Mouse (Mus musculus): Measurements from ENCODE around the gene Ubald1. TPM values are rescaled to one million over a fixed set of nuclear protein-coding genes. Genes with fewer than 3 reads are reported as not detected.

The Ubald1 gene
- polyA plus RNA-seq, 1 experiment from 2014 or later: 28.8 TPM

DNA sequence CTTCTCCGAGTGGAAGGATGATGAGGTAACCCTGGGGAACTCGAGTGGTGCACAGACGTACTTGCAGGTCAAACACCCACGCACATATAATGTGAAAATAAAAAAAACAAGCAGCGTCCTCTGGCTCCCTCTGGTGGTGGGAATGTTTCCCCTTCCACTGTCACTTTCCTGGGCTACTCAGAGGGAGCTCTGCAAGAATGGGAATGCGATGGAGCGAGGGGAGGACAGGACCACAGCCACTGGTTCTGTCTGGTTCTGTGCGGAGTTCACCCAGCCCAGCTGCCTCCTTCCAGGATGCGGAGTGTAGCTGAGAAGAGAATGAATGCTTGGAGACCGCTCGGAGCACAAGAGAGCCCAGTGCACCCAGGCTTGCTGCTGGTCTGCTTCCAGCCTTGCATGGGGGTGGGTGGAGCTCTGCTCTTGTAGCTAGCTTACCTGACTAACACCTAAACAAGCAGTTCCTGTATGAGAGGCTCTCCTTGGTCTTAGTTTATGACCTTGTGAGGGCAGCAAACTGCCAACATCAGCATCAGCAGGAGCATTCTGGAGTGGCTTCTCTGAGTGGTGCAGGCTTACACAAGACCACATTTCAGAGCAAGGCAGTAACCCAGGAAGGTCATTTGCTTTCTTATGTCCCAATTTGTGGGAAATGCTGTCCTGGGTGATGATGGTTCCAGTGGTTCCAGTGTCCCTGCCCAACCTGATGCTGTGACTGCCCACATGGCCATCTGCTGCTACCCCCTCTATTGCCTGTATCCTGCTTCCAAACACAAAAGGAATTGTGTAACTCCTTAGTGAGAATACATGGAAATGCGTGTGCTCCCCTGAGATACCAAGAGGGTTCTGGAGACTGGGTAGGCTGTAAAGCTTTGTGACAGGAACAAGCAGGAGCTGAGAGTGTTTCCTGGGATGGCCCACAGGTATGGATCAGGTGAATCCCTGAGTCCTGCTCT lies 33.9 kb upstream of the Ubald1 start:
- Histone ChIP-seq H3K27ac (ENCODE audit: low read depth, low read length) (peak overlapping the region; percentile 36; the same call in 1 of the 2 replicates), H3K4me1 (ENCODE audit: control insufficient read depth, insufficient read depth, low read length) (peaks cover 5% of the 10 kb centered on the region; the same call in 1 of the 2 replicates), H3K36me3 (ENCODE audit: control insufficient read depth, insufficient read depth, low read length) (peaks cover 16% of the 10 kb centered on the region), H3K9ac (ENCODE audit: low read depth, low read length) (no peak overlapping the region), H3K9me3 (replicated peaks; ENCODE audit: control insufficient read depth, low read length) (no peaks in the 10 kb centered on the region), H3K4me3 (ENCODE audit: low read depth, low read length) (no peak overlapping the region), H3K4me2 (no peak overlapping the region), H3K27me3 (ENCODE audit: control insufficient read depth, insufficient read depth, low read length) (no peaks in the 10 kb centered on the region)
- 37% methylated on average over 12 of the region's 12 CpGs for whole genome bisulfite sequencing (ENCODE audit: insufficient replicate concordance)
- ATAC-seq (replicated peaks; ENCODE audit: insufficient number of reproducible peaks, low FRiP score, low TSS enrichment): peak; percentile 44

DNA sequence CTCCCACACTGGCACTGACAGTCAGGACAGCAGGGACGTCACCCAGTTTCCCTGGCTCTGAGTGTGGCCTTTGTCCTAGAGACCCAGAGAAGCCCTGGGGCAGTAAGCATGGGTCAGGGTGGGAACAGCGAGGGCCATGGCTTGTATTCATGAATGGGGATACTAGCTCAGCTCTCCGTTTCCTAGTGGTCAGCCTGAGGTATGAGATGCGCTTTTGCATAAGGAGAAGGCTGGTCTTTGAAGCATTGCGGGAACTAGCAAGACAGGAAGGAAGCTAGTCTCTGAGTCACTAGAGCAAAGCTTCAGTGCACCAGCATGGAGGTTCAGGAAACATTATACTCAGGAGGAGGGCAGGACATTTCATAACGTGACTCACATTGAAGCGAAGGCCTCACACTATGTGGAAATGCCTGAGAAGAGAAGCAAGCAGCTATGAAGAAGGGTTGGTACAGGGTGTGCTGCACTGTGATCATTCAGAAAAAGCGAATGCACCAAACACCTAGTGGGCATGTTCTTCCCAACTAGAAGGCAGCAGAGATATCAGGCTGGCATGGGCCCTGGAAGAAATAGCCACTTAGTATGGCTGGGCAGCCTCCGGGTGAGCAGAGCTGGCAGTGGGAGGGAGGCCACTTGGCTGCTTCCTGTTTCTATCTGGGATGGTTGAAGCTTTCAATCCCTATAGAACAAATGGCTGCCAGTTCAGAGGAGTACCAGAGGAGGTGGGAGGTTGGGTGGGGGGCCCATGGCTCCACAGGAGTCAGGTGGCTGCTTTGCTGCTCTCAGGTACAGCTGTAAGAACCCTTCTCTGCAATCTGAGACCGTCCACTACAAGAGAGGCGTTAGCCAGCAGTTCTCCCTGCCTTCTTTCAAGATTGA lies 33.0 kb upstream of the Ubald1 start:
- no peaks in the 10 kb centered on the region for H3K27me3 ChIP-seq (ENCODE audit: control insufficient read depth, insufficient read depth, low read length)
- no peaks in the 10 kb centered on the region for H3K9me3 ChIP-seq (replicated peaks; ENCODE audit: control insufficient read depth, low read length)
- no peak for ATAC-seq (replicated peaks; ENCODE audit: insufficient number of reproducible peaks, low FRiP score, low TSS enrichment)
- WGBS (ENCODE audit: insufficient replicate concordance): 68% methylated on average over 11 of the region's 11 CpGs
- peak overlapping the region; percentile 36 for H3K27ac ChIP-seq (ENCODE audit: low read depth, low read length)
- H3K4me2 ChIP-seq: no peak overlapping the region
- H3K4me1 ChIP-seq (ENCODE audit: control insufficient read depth, insufficient read depth, low read length): peaks cover 5% of the 10 kb centered on the region; the same call in 1 of the 2 replicates
- 0 out of 2 replicates have a peak overlapping the region, but pooled peaks have one; percentile 11 for H3K9ac ChIP-seq (ENCODE audit: low read depth, low read length)
- peaks cover 16% of the 10 kb centered on the region for H3K36me3 ChIP-seq (ENCODE audit: control insufficient read depth, insufficient read depth, low read length)
- H3K4me3 ChIP-seq (ENCODE audit: low read depth, low read length): no peak overlapping the region

DNA sequence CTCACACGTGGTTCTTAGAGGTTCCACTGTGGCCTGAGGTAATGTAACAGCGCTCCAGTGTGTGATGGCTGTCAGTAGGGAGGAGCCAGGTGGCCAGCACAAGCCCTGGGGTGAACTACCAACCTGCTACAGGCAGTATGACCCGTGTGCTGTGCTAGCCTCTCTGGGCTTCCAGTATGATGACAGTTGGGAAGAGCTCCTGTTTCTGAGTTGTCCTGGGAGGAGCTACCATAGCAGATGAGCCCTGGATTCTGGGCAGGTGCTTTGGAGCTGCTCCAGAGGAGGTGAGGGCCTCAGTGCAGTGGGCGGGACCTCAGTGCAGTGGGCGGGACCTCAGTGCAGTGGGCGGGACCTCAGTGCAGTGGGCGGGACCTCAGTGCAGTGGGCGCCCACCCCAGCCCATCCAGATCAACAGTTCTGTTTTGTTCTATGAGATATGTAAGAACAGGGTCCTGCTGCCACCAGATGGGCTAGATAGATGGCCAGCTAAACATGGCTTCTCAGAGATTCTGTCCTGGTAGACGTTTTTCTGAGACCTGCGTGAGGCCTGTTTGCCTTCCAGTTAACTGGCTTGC lies 32.0 kb upstream of the Ubald1 start:
- no peak overlapping the region for H3K27ac ChIP-seq (ENCODE audit: low read depth, low read length)
- H3K36me3 ChIP-seq (ENCODE audit: control insufficient read depth, insufficient read depth, low read length): peaks cover 18% of the 10 kb centered on the region
- no peak for ATAC-seq (replicated peaks; ENCODE audit: insufficient number of reproducible peaks, low FRiP score, low TSS enrichment)
- H3K4me3 ChIP-seq (ENCODE audit: low read depth, low read length): no peak overlapping the region
- WGBS (ENCODE audit: insufficient replicate concordance): 72% methylated on average over 10 of the region's 10 CpGs
- H3K27me3 ChIP-seq (ENCODE audit: control insufficient read depth, insufficient read depth, low read length): no peaks in the 10 kb centered on the region
- H3K9me3 ChIP-seq (replicated peaks; ENCODE audit: control insufficient read depth, low read length): no peaks in the 10 kb centered on the region
- no peak overlapping the region for H3K4me2 ChIP-seq
- H3K9ac ChIP-seq (ENCODE audit: low read depth, low read length): no peak overlapping the region
- peaks cover 5% of the 10 kb centered on the region; the same call in 1 of the 2 replicates for H3K4me1 ChIP-seq (ENCODE audit: control insufficient read depth, insufficient read depth, low read length)

DNA sequence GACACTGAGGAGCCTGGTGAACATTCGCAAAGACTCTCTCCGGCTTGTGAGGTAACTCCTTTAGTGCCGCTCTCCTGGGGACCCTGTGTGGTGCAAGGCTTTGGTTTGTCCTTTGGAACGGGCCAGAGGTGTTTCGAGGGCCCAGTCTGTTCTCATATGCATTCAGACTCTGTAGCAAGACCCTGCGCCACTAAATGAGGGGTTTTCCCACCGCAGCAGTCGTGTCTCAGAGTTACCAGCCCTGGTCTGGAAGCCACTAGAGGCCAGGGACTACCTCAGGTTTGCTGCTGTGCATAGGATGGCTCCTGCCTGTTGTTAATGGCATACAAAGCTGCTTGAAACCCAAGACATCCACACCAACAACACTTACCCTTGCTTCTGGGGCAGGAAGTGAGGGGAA lies 30.6 kb upstream of the Ubald1 start:
- Histone ChIP-seq H3K4me3 (ENCODE audit: low read depth, low read length) (no peak overlapping the region), H3K4me2 (no peak overlapping the region), H3K9ac (ENCODE audit: low read depth, low read length) (no peak overlapping the region), H3K36me3 (ENCODE audit: control insufficient read depth, insufficient read depth, low read length) (peaks cover 13% of the 10 kb centered on the region), H3K27ac (ENCODE audit: low read depth, low read length) (no peak overlapping the region), H3K4me1 (ENCODE audit: control insufficient read depth, insufficient read depth, low read length) (peaks cover 5% of the 10 kb centered on the region; the same call in 1 of the 2 replicates), H3K9me3 (replicated peaks; ENCODE audit: control insufficient read depth, low read length) (no peaks in the 10 kb centered on the region), H3K27me3 (ENCODE audit: control insufficient read depth, insufficient read depth, low read length) (no peaks in the 10 kb centered on the region)
- ATAC-seq (replicated peaks; ENCODE audit: insufficient number of reproducible peaks, low FRiP score, low TSS enrichment): no peak
- 95% methylated on average over 8 of the region's 8 CpGs for WGBS (ENCODE audit: insufficient replicate concordance)

DNA sequence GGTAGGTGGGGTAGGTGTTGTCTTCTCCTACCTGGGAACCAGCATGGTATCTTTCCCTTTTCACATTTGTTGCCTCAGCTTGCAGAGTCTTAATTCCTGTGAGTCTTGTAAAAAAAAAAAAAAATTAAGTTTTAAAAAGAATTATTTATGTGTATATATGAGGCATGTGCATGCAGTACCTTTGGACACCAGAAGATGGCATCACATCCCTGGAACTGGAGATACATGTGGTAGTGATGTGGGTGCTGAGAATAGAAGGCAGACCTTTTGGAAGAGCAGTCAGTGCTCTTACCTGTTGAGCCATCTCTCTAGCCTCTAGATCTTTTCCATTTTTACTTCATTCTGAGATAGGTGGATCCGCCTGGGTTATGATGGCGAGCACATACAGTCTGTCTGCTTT lies 29.6 kb upstream of the Ubald1 start:
- peaks cover 13% of the 10 kb centered on the region for H3K36me3 ChIP-seq (ENCODE audit: control insufficient read depth, insufficient read depth, low read length)

DNA sequence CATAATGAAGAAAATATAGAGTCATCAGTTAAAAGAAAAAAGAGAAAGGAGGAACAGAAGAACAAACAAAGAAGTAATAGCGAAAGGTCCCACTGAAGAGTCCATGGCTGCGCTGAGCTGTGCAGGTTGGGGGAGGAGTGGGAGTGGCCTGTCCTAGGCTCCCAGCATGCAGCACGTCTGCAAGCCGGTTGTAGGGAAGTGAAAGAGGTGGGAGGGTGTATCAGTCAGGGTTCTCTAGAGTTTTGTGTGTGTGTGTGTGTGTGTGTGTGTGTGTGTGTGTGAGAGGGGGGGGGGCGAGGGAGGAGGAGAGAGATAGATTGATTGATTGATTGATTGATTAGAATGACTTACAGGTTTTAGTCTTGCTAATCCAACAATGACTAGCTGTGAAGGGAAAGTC lies 27.9 kb upstream of the Ubald1 start:
- Histone ChIP-seq H3K9me3 (replicated peaks; ENCODE audit: control insufficient read depth, low read length) (no peaks in the 10 kb centered on the region), H3K4me3 (ENCODE audit: low read depth, low read length) (no peak overlapping the region), H3K4me1 (ENCODE audit: control insufficient read depth, insufficient read depth, low read length) (peaks cover 2% of the 10 kb centered on the region; the same call in 1 of the 2 replicates), H3K27ac (ENCODE audit: low read depth, low read length) (no peak overlapping the region), H3K27me3 (ENCODE audit: control insufficient read depth, insufficient read depth, low read length) (no peaks in the 10 kb centered on the region), H3K9ac (ENCODE audit: low read depth, low read length) (no peak overlapping the region), H3K4me2 (no peak overlapping the region), H3K36me3 (ENCODE audit: control insufficient read depth, insufficient read depth, low read length) (peaks cover 5% of the 10 kb centered on the region; the same call in 1 of the 2 replicates)
- 55% methylated on average over 4 of the region's 5 CpGs for WGBS (ENCODE audit: insufficient replicate concordance)
- ATAC-seq (replicated peaks; ENCODE audit: insufficient number of reproducible peaks, low FRiP score, low TSS enrichment): no peak

More for the DNA sequence above, 29.6 kb upstream of the Ubald1 start:
- Histone ChIP-seq H3K4me3 (ENCODE audit: low read depth, low read length) (no peak overlapping the region), H3K4me2 (no peak overlapping the region), H3K27me3 (ENCODE audit: control insufficient read depth, insufficient read depth, low read length) (no peaks in the 10 kb centered on the region), H3K4me1 (ENCODE audit: control insufficient read depth, insufficient read depth, low read length) (peaks cover 8% of the 10 kb centered on the region), H3K9me3 (replicated peaks; ENCODE audit: control insufficient read depth, low read length) (no peaks in the 10 kb centered on the region), H3K9ac (ENCODE audit: low read depth, low read length) (no peak overlapping the region), H3K27ac (ENCODE audit: low read depth, low read length) (no peak overlapping the region)
- WGBS (ENCODE audit: insufficient replicate concordance): 99% methylated on average over 2 of the region's 2 CpGs
- no peak for ATAC-seq (replicated peaks; ENCODE audit: insufficient number of reproducible peaks, low FRiP score, low TSS enrichment)

DNA sequence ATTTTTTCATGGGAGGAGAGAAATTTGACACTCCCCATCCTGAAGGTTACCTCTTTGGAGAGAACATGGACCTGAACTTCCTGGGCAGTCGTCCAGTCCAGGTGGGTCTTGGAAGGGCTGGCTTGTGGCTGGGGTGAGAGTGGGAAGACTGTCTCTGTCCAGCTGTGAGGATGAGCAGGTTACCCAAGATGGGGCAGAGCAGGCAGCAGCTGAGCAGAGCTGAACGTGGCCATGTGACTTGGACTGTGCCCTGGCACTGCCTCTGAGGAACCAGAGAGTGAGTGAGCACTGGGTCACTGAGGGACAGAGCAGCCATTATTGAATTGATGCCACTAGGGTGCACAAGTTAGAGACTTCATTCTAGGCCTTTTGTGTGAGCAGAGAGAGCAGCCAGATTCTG lies 27.3 kb upstream of the Ubald1 start:
- Histone ChIP-seq H3K27ac (ENCODE audit: low read depth, low read length) (no peak overlapping the region), H3K4me2 (no peak overlapping the region), H3K27me3 (ENCODE audit: control insufficient read depth, insufficient read depth, low read length) (no peaks in the 10 kb centered on the region), H3K9me3 (replicated peaks; ENCODE audit: control insufficient read depth, low read length) (no peaks in the 10 kb centered on the region), H3K36me3 (ENCODE audit: control insufficient read depth, insufficient read depth, low read length) (peaks cover 5% of the 10 kb centered on the region; the same call in 1 of the 2 replicates), H3K4me1 (ENCODE audit: control insufficient read depth, insufficient read depth, low read length) (peaks cover 2% of the 10 kb centered on the region; the same call in 1 of the 2 replicates), H3K9ac (ENCODE audit: low read depth, low read length) (no peak overlapping the region), H3K4me3 (ENCODE audit: low read depth, low read length) (no peak overlapping the region)
- no peak for ATAC-seq (replicated peaks; ENCODE audit: insufficient number of reproducible peaks, low FRiP score, low TSS enrichment)
- whole genome bisulfite sequencing (ENCODE audit: insufficient replicate concordance): 61% methylated on average over 2 of the region's 2 CpGs

DNA sequence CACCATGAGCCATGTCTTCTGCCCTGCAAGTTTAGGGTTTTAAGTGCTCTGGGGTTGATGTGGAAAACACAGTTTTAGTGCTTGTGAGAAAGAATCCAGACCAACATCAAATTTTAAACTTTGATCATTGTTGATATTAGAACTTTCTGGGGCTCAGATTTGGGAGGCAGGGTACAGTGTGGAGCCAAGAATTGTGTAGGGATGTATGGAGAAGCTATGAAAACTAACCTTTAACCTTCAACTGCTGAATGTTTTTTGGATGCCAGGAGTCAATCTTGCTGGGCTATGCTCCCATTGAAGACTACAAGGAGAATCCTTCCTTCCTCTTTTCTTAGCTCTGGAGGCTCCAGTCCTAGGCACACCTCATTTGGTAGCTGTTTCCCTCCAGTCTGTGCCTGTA lies 26.4 kb upstream of the Ubald1 start:
- Histone ChIP-seq H3K27me3 (ENCODE audit: control insufficient read depth, insufficient read depth, low read length) (no peaks in the 10 kb centered on the region), H3K9me3 (replicated peaks; ENCODE audit: control insufficient read depth, low read length) (no peaks in the 10 kb centered on the region), H3K9ac (ENCODE audit: low read depth, low read length) (no peak overlapping the region), H3K36me3 (ENCODE audit: control insufficient read depth, insufficient read depth, low read length) (peaks cover 3% of the 10 kb centered on the region; the same call in 1 of the 2 replicates), H3K27ac (ENCODE audit: low read depth, low read length) (no peak overlapping the region), H3K4me1 (ENCODE audit: control insufficient read depth, insufficient read depth, low read length) (peaks cover 2% of the 10 kb centered on the region; the same call in 1 of the 2 replicates), H3K4me3 (ENCODE audit: low read depth, low read length) (no peak overlapping the region), H3K4me2 (no peak overlapping the region)
- ATAC-seq (replicated peaks; ENCODE audit: insufficient number of reproducible peaks, low FRiP score, low TSS enrichment): no peak
